In the genomic region with DNA sequence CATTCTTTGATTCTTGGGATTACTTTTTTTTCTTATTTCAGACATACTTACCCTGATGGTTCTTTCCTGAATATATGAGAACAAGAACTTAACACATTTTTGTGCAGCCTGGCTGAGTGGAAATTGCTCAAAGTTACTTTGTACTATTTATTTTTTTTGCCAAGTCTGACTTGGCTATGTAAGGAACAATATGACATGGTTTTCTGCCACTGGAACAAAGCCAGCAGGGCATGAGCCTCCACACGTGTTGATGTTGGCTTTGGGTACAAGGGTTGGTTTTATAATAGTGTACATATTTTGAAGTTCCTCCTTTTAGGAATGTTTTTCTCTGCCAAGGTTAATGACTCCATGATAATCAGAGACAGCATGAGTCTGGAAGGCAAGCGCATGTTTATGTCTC, we compare ENCODE assay signal across 17 mouse cellular contexts.
A peak's percentile ranks its signal among the peaks of the same experiment; 100 is the strongest.
DNase-seq lines count a peak whose midpoint lies in the region; ATAC-seq lines count a peak whose summit lies in the region.
"Had no signal": no experiment of that assay in that cellular context is flagged by ENCODE, and none has a peak within 500 bp of the region (broad histone marks: within the 10 kb centered on the region; RNA-seq: fewer than 3 reads in every experiment).

No protein-coding gene starts in this region.

- peak; percentile 1 for DNase-seq in adrenal gland, adult 2 months
- DNase-seq in adrenal gland, postnatal 4 days (ENCODE audit: low spot score in 2 of 2), result no peak
- DNase-seq in embryonic facial prominence, embryonic 14.5 days (ENCODE audit: low spot score), result peak; percentile 67
- DNase-seq in embryonic facial prominence, embryonic 10.5 days (ENCODE audit: low spot score), result no peak
- DNase-seq in layer of hippocampus, postnatal 10 days (ENCODE audit: low spot score in 2 of 2), result peak; percentile 13 to 39
- DNase-seq in layer of hippocampus, adult 11-12 months (ENCODE audit: low spot score), result no peak
- peak; percentile 25 for DNase-seq in Muller cell, postnatal 12 days (ENCODE audit: inconsistent ontology term)
- DNase-seq: cerebellum, adult 11-12 months; heart, postnatal 4 days; kidney, postnatal 25 days; thymus, postnatal 25 days had no signal

- no peak overlapping the region for H3K4me3 ChIP-seq in embryonic facial prominence, embryonic 14.5 days (ENCODE audit: low read depth, low read length)
- H3K4me3 ChIP-seq in embryonic facial prominence, embryonic 10.5 days, result no peak overlapping the region
- H3K4me3 ChIP-seq in heart, embryonic 12.5 days, result no peak overlapping the region
- H3K4me3 ChIP-seq: stomach, embryonic 15.5 days had no signal

- H3K9ac ChIP-seq in embryonic facial prominence, embryonic 14.5 days (ENCODE audit: low read depth, low read length), result no peak overlapping the region
- no peak overlapping the region for H3K9ac ChIP-seq in heart, embryonic 12.5 days
- H3K9ac ChIP-seq: hindbrain, embryonic 14.5 days; liver, embryonic 14.5 days; stomach, embryonic 15.5 days had no signal

- H3K4me2 ChIP-seq in embryonic facial prominence, embryonic 14.5 days (ENCODE audit: low read depth, low read length), result no peak overlapping the region
- H3K4me2 ChIP-seq in heart, embryonic 12.5 days, result no peak overlapping the region
- H3K4me2 ChIP-seq: hindbrain, embryonic 14.5 days; stomach, embryonic 15.5 days had no signal

- H3K27ac ChIP-seq in embryonic facial prominence, embryonic 14.5 days (replicated peaks; ENCODE audit: low read depth, low read length), result no peak overlapping the region
- no peak overlapping the region for H3K27ac ChIP-seq in embryonic facial prominence, embryonic 10.5 days (replicated peaks)
- H3K27ac ChIP-seq in heart, embryonic 12.5 days (ENCODE audit: poor library complexity, severe bottlenecking), result no peak overlapping the region
- H3K27ac ChIP-seq: hindbrain, embryonic 14.5 days; liver, embryonic 14.5 days; macrophage; stomach, embryonic 15.5 days had no signal

- no peaks in the 10 kb centered on the region for H3K36me3 ChIP-seq in embryonic facial prominence, embryonic 14.5 days (ENCODE audit: control insufficient read depth, insufficient read depth, low read length)
- no peaks in the 10 kb centered on the region for H3K36me3 ChIP-seq in embryonic facial prominence, embryonic 10.5 days (replicated peaks)
- no peaks in the 10 kb centered on the region for H3K36me3 ChIP-seq in heart, embryonic 12.5 days
- H3K36me3 ChIP-seq: stomach, embryonic 15.5 days had no signal

- ATAC-seq in embryonic facial prominence, embryonic 14.5 days (ENCODE audit: low read depth), result no peak
- ATAC-seq in heart, embryonic 12.5 days (ENCODE audit: insufficient number of reproducible peaks, low FRiP score), result no peak
- ATAC-seq: midbrain, embryonic 16.5 days had no signal

- 57% methylated on average over 2 of the region's 2 CpGs for WGBS in embryonic facial prominence, embryonic 14.5 days
- 85% methylated on average over 2 of the region's 2 CpGs for WGBS in embryonic facial prominence, embryonic 10.5 days
- 69% methylated on average over 2 of the region's 2 CpGs for WGBS in heart, embryonic 12.5 days

- H3K4me1 ChIP-seq in embryonic facial prominence, embryonic 14.5 days (ENCODE audit: control insufficient read depth, insufficient read depth, low read length), result no peaks in the 10 kb centered on the region
- no peaks in the 10 kb centered on the region for H3K4me1 ChIP-seq in embryonic facial prominence, embryonic 10.5 days
- H3K4me1 ChIP-seq in heart, embryonic 12.5 days (replicated peaks), result no peaks in the 10 kb centered on the region
- H3K4me1 ChIP-seq: stomach, embryonic 15.5 days had no signal

- no peaks in the 10 kb centered on the region for H3K27me3 ChIP-seq in embryonic facial prominence, embryonic 14.5 days (replicated peaks; ENCODE audit: control insufficient read depth, insufficient read depth, low read length)
- H3K27me3 ChIP-seq in embryonic facial prominence, embryonic 10.5 days (replicated peaks; ENCODE audit: low read depth, poor library complexity, severe bottlenecking), result no peaks in the 10 kb centered on the region
- H3K27me3 ChIP-seq in heart, embryonic 12.5 days (replicated peaks), result no peaks in the 10 kb centered on the region
- H3K27me3 ChIP-seq: stomach, embryonic 15.5 days had no signal

- H3K9me3 ChIP-seq in embryonic facial prominence, embryonic 14.5 days (ENCODE audit: control insufficient read depth, low read length), result no peaks in the 10 kb centered on the region
- H3K9me3 ChIP-seq in embryonic facial prominence, embryonic 10.5 days, result no peaks in the 10 kb centered on the region
- H3K9me3 ChIP-seq in heart, embryonic 12.5 days (replicated peaks), result no peaks in the 10 kb centered on the region
- H3K9me3 ChIP-seq: stomach, embryonic 15.5 days had no signal

Comparison
In these comparisons a context has a peak if more than half of its experiments do, and no peak if none do; other contexts are left out.
1. DNase-seq: peak in adrenal gland, adult 2 months (single experiment), embryonic facial prominence, embryonic 14.5 days (single experiment), layer of hippocampus, postnatal 10 days (2 of 2) and Muller cell, postnatal 12 days (single experiment); none in adrenal gland, postnatal 4 days (0 of 2), embryonic facial prominence, embryonic 10.5 days (single experiment) and layer of hippocampus, adult 11-12 months (single experiment).